Mouse (Mus musculus): ENCODE results near the gene Ndufa7. TPM values are rescaled to one million over a fixed set of nuclear protein-coding genes. Genes with fewer than 3 reads are reported as not detected.
"Not testable (repeated sequence)": the region's sequence is repeated elsewhere in the genome, so short reads cannot be mapped to it uniquely, and the experiment has no call there.

The Ndufa7 gene
- polyA plus RNA-seq, 1 experiment from 2014 or later: 105 TPM

GRCm38 (mm10) chr17:33822436-33822959 lies 1.9 kb upstream of the Ndufa7 start:
- Histone ChIP-seq H3K79me2 (ENCODE audit: inconsistent target) (peaks cover 53% of the 10 kb centered on the region), H3K27ac (no peak overlapping the region), H3K36me3 (ENCODE audit: inconsistent target) (peaks cover 17% of the 10 kb centered on the region; the same call in 1 of the 2 replicates), H3K4me3 (ENCODE audit: inconsistent target) (no peak overlapping the region)
- WGBS (ENCODE audit: missing documents): 83% methylated on average over 1 of the region's 1 CpGs

GRCm38 (mm10) chr17:33823171-33823570 lies 1.2 kb upstream of the Ndufa7 start:
- Histone ChIP-seq H3K36me3 (ENCODE audit: inconsistent target) (peaks cover 17% of the 10 kb centered on the region; the same call in 1 of the 2 replicates), H3K79me2 (ENCODE audit: inconsistent target) (peaks cover 59% of the 10 kb centered on the region), H3K4me3 (ENCODE audit: inconsistent target) (peak overlapping the region; percentile 87), H3K27ac (peak overlapping the region; percentile 82; the same call in 1 of the 2 replicates)
- WGBS (ENCODE audit: missing documents): 79% methylated on average over 8 of the region's 8 CpGs

DNA sequence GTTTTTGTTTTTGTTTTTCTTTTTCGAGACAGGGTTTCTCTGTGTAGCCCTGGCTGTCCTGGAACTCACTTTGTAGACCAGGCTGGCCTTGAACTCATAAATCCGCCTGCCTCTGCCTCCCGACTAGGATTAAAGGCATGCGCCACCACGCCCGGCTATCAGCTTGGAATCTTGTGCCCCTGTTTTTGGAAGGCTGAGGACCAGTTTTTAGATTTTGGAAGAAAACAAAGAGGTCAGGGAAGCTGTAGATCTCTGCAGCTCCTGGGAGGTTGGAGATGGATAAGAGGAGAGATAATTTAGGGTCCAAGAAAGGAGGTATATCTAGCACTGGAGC lies 592 bp downstream of the Ndufa7 start:
- Histone ChIP-seq H3K36me3 (ENCODE audit: inconsistent target) (peaks cover 30% of the 10 kb centered on the region), H3K27ac (peak overlapping the region; percentile 82), H3K4me3 (ENCODE audit: inconsistent target) (peak overlapping the region; percentile 87), H3K79me2 (ENCODE audit: inconsistent target) (peaks cover 67% of the 10 kb centered on the region)
- 18% methylated on average over 6 of the region's 6 CpGs for WGBS (ENCODE audit: missing documents)

- Histone ChIP-seq H3K4me3 (ENCODE audit: inconsistent target) (peak overlapping the region; percentile 87), H3K36me3 (ENCODE audit: inconsistent target) (peaks cover 35% of the 10 kb centered on the region), H3K79me2 (ENCODE audit: inconsistent target) (peaks cover 67% of the 10 kb centered on the region), H3K27ac (0 out of 2 replicates have a peak overlapping the region, but pooled peaks have one; percentile 82)
- 94% methylated on average over 8 of the region's 8 CpGs for WGBS (ENCODE audit: missing documents)
These were observed 1.1 kb downstream of the Ndufa7 start for GRCm38 (mm10) chr17:33825462-33825861.

DNA sequence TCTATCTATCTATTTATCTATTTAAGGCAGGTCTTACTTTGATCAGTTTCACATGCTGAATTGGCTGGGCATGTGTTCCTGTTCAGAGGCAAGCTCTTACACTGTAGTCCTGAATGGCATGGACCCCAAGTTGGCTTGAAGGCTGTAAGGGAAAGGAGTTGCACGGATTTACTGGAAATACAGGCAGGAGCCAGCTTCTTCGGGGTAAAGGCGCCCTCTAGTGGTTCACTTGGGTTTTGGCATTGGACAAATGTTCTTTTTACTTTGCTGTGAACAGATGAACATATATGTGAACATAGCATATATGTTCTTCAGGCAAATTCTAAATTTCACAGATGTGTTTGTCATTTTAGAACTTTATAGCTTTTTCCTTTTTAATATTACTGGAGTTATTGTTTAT lies 2.5 kb downstream of the Ndufa7 start:
- Histone ChIP-seq H3K36me3 (ENCODE audit: inconsistent target) (peaks cover 39% of the 10 kb centered on the region), H3K4me3 (ENCODE audit: inconsistent target) (no peak overlapping the region), H3K27ac (no peak overlapping the region), H3K79me2 (ENCODE audit: inconsistent target) (peaks cover 65% of the 10 kb centered on the region)
- WGBS (ENCODE audit: missing documents): 4% methylated on average over 3 of the region's 3 CpGs

DNA sequence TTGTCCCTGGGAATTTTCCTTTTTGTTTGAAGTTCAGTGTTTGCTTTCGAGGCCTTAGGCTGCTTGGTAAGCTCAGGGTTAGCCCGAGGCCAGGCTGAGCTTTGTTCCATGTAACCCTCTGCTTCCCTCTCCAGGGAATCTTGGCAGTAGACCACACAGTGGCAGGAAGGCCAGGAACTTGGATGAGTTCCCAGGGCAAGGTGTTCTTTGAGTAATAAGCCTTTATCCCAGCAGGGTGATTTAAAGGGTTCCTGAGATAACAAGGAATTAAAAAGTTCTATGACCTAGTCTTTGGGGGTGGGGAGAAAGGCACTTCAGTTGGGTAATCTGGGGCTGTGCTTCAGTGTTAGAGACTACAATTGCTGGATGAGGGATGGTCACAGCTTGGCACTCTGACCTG lies 4.5 kb downstream of the Ndufa7 start:
- Histone ChIP-seq H3K79me2 (ENCODE audit: inconsistent target) (peaks cover 45% of the 10 kb centered on the region), H3K4me3 (ENCODE audit: inconsistent target) (no peak overlapping the region), H3K36me3 (ENCODE audit: inconsistent target) (peaks cover 45% of the 10 kb centered on the region), H3K27ac (no peak overlapping the region)
- WGBS (ENCODE audit: missing documents): 91% methylated on average over 2 of the region's 2 CpGs

DNA sequence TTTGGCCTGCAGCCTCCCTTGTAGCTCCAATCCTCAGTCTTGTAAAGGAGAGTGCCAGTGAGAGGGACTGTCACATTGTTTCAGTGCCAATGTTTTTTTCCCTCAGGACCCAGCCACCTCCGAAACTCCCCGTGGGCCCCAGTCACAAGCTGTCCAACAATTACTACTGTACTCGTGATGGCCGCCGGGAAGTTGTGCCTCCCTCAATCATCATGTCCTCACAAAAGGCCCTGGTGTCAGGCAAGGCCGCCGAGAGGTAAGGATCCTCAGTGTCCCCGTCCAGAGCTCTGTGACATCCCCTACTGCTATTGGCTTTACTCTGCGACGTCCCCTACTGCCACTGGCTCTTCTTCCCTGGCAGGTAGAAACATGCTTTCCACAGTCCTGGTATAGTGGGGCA lies 5.2 kb downstream of the Ndufa7 start:
- no peak overlapping the region for H3K27ac ChIP-seq
- 95% methylated on average over 10 of the region's 10 CpGs for WGBS (ENCODE audit: missing documents)
- peaks cover 52% of the 10 kb centered on the region for H3K36me3 ChIP-seq (ENCODE audit: inconsistent target)
- H3K79me2 ChIP-seq (ENCODE audit: inconsistent target): peaks cover 38% of the 10 kb centered on the region
- no peak overlapping the region for H3K4me3 ChIP-seq (ENCODE audit: inconsistent target)

DNA sequence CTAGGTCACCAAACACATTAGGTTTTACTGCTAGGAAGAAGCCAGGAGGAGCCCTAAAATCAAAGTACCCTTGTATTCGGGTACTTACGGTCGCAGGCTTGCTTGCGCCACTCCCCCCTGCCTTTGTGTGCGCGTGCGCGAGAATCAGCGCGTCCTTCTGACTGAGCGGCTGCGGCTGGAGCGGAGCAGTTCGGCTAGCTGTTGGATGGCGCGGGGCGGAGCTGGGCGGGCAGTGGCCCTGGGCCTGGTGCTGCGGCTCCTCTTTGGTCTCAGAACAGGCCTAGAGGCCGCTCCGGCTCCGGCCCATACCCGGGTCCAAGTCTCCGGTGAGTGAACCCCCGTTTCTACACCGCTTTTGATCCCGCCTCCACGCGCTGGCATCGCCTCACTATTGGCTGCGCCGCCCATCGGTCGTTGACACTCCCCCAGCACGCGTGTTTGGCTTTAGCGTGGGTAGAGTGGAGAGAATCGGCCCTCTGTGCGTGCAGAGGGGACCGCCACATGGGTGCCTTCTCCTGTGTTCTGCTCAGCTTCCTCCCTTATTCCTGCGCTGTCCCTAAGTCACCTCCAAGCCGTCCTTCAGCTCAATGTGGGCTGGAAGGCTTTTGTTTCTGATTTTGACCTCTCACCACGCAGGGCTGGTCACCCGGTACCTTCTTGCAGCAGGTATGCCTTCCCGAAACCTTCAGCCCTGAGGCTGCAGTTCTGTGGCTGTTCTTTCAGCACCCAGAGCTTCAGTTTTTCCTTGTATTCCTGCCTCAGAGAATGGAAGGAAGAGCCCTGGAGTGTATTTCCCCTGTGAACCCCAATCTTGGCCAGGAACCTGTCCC lies 18.8 kb downstream of the Ndufa7 start, which contains the start of gene Cd320:
TSS of gene Cd320 (plus strand) at position 126 of the 830 bp plus-strand sequence.
- Histone ChIP-seq H3K79me2 (ENCODE audit: inconsistent target) (no peaks in the 10 kb centered on the region), H3K27ac (no peak within 1 kb of the TSS), H3K36me3 (ENCODE audit: inconsistent target) (peaks cover 5% of the 10 kb centered on the region; the same call in 1 of the 2 replicates), H3K4me3 (ENCODE audit: inconsistent target) (peak within 1 kb of the TSS; percentile 50)
- WGBS (ENCODE audit: missing documents): under 1% methylated on average over 45 of the region's 45 CpGs

DNA sequence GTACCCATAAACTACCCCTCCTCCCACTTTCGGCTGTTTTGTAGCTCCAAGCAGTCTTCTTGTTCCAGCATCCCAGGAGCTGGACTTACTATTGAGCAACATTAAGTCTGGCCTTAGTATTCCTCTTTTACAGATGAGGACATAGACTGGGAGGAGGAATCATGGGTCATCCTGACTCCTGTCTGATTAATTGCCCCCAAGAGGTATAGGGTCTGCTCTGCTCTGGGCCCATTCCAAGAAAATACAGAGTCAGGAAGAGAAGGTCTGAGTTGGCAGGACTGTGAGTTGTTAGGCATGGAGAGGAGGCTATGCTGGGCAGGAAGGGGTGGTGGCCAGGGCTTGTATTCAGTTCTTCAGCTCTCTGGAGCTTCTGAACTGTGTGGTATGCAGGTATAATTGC lies 19.8 kb downstream of the Ndufa7 start:
- Histone ChIP-seq H3K4me3 (ENCODE audit: inconsistent target) (no peak overlapping the region), H3K36me3 (ENCODE audit: inconsistent target) (no peaks in the 10 kb centered on the region; the same call in 1 of the 2 replicates), H3K27ac (no peak overlapping the region), H3K79me2 (ENCODE audit: inconsistent target) (no peaks in the 10 kb centered on the region)
- 82% methylated on average over 1 of the region's 1 CpGs for WGBS (ENCODE audit: missing documents)

- Histone ChIP-seq H3K27ac (no peak overlapping the region), H3K36me3 (ENCODE audit: inconsistent target) (no peaks in the 10 kb centered on the region), H3K79me2 (ENCODE audit: inconsistent target) (no peaks in the 10 kb centered on the region), H3K4me3 (ENCODE audit: inconsistent target) (no peak overlapping the region)
- 99% methylated on average over 8 of the region's 8 CpGs for WGBS (ENCODE audit: missing documents)
These were observed 23.8 kb downstream of the Ndufa7 start for GRCm38 (mm10) chr17:33848139-33848538.

GRCm38 (mm10) chr17:33851331-33851730 lies 27.0 kb downstream of the Ndufa7 start:
- Histone ChIP-seq H3K27ac (no peak overlapping the region), H3K36me3 (ENCODE audit: inconsistent target) (no peaks in the 10 kb centered on the region), H3K4me3 (ENCODE audit: inconsistent target) (no peak overlapping the region), H3K79me2 (ENCODE audit: inconsistent target) (no peaks in the 10 kb centered on the region)
- 0% methylated on average over 1 of the region's 1 CpGs for WGBS (ENCODE audit: missing documents)

DNA sequence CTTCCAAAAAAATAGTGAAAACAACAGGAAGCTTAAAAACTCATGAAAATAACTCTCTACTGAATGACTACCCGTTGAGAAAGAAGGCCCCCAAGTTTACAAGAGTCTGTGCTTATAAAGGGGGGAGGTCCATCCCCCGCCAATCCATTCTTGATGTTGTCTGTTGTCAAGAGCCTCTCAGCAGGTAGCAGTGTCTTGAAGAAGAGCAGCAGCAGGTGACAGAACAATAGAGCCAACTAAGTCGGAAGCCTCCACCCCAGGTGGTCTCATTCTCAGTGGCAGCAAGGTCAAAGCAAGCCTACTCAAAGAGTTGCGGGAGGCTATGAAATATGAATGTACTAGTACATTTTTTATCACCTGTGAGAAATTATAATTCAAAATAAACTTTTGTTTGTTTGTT lies 33.4 kb downstream of the Ndufa7 start:
- no peak overlapping the region for H3K4me3 ChIP-seq (ENCODE audit: inconsistent target)
- no peaks in the 10 kb centered on the region for H3K79me2 ChIP-seq (ENCODE audit: inconsistent target)

DNA sequence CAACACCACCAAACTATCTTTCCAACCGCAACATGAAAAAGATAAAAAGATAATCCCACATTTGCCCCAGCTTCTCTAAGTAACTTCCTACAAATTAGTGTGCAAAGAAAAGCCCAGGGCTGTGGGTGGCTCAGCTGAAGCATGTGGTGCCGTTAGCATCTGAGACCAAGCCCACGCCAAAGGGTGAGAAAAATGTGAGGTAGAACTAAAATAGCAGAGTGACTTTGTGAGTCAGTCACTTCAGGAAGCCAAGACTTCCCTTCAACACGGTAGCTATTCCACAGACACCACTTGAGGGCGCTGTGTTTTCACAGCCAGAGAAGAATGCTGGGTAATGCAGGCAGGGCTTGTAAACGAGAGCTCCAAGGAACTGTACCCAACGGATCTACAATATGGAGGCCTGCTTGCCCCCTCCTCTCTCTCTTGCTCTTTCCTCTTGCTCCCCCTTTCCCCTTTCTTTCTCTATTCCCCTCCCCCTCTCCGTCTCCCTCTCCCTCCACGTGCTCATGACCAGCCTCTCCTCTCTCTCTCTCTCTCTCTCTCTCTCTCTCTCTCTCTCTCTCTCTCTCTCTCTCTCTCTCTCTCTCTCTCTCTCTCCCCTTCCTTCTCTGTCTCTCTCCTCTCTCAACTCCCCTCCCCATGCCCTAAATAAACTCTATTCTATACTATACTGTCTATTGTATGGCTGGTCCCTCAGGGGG lies 41.1 kb downstream of the Ndufa7 start:
- Histone ChIP-seq H3K36me3 (ENCODE audit: inconsistent target) (no peaks in the 10 kb centered on the region), H3K4me3 (ENCODE audit: inconsistent target) (no peak overlapping the region), H3K27ac (no peak overlapping the region), H3K79me2 (ENCODE audit: inconsistent target) (no peaks in the 10 kb centered on the region)
- WGBS (ENCODE audit: missing documents): 13% methylated on average over 7 of the region's 9 CpGs

More for the DNA sequence above, 33.4 kb downstream of the Ndufa7 start:
- 96% methylated on average over 4 of the region's 4 CpGs for WGBS (ENCODE audit: missing documents)
- no peaks in the 10 kb centered on the region for H3K36me3 ChIP-seq (ENCODE audit: inconsistent target)
- no peak overlapping the region for H3K27ac ChIP-seq

DNA sequence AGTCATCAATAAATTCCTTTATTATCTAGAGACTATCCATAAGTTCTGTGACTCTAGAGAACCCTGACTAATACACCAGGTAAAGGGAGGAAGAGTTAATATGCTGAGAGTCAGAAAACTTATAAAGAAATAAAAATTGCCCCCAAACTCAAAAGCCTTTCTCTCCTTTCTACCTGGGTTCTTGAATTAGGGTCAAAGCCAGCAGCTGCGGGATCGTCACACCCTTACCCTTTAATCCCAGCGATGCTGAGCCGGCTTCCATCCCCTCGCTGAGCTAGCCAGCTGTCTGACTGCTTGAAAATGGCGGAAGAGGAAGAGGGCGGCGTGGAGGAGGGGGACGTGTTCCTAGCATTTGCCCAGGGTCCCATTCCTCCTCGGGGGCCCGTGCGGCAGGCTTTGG lies 49.2 kb downstream of the Ndufa7 start, which contains the start of gene Gm7029:
TSS of gene Gm7029 (plus strand) at position 301 of the 400 bp plus-strand sequence.
- H3K79me2 ChIP-seq (ENCODE audit: inconsistent target); H3K36me3 ChIP-seq (ENCODE audit: inconsistent target); H3K27ac ChIP-seq; H3K4me3 ChIP-seq (ENCODE audit: inconsistent target): not testable (repeated sequence)
- WGBS (ENCODE audit: missing documents): no CpG with 5 or more reads among the region's 12 CpGs

DNA sequence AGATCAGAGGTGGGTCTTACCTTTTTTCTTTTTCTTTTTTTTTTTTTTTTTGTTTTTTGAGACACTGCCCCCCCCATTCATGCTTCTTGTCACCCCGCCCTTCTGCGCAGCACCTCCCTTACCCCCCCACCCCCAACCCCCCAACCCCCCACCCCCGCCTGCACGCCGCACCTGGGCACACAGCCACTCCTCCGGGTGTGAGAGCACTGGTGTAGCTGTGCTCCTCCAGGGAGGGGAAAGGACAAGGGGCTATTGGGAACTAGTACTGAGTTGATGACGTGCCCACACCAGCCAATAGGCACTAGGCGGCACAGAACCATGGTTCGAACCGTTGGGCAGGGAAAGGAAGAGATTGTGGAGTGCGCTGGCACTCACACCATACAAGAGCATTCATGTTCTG lies 50.0 kb downstream of the Ndufa7 start:
- Histone ChIP-seq H3K79me2 (ENCODE audit: inconsistent target) (no peaks in the 10 kb centered on the region), H3K4me3 (ENCODE audit: inconsistent target) (no peak overlapping the region), H3K27ac (no peak overlapping the region), H3K36me3 (ENCODE audit: inconsistent target) (no peaks in the 10 kb centered on the region)
- WGBS (ENCODE audit: missing documents): 90% methylated on average over 6 of the region's 11 CpGs

All from macrophage (primary cell).